ENCODE assay signal across 8 mouse cellular contexts in the genomic region with DNA sequence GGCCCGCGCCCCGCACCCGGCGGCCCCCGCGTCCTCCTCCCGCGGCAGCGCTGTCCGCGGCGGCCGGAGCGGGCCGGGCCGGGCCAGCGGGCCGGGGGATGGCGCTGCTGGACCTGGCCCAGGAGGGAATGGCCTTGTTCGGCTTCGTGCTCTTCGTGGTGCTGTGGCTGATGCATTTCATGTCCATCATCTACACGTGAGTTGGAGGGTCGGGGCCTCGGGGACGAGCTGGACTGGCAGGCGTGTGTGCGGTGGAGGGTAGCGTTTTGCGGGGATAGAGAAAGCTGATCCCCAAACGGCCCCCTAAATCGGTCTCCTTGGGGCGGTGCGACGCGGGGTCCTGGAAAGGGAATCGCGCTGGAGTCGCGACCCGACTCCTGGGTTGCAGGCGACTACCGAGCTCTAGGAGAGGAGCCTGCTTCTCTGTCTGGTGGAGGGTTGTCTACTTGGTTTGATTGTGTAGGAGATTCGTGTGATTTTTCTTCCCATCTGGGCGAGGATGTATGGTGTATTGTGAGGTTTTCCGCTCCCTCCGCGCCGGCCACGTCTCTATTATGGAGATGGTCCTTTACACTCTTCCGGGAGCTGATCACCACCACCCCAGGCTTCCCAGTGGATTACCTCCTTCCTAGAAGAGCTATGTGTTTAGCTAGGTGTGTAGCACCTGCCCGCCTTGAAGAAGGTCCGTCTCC. TPM values are rescaled to one million over a fixed set of nuclear protein-coding genes. Genes with fewer than 3 reads are reported as not detected.
DNase-seq lines count a peak whose midpoint lies in the region; ATAC-seq and TF ChIP-seq lines count a peak whose summit lies in the region.

No protein-coding gene starts in this region.

- no peaks in the 10 kb centered on the region for H3K36me3 ChIP-seq in forebrain, embryonic 13.5 days (ENCODE audit: poor library complexity, severe bottlenecking)
- 0 out of 2 replicates have a peak, but pooled peaks cover 4% of the 10 kb centered on the region for H3K36me3 ChIP-seq in intestine, embryonic 14.5 days (ENCODE audit: control insufficient read depth, insufficient read depth, low read length)
- H3K36me3 ChIP-seq in limb, embryonic 14.5 days (ENCODE audit: control insufficient read depth, insufficient read depth, low read length), result no peaks in the 10 kb centered on the region

- peak overlapping the region; percentile 91 for H3K27ac ChIP-seq in forebrain, embryonic 13.5 days
- H3K27ac ChIP-seq in intestine, embryonic 14.5 days (ENCODE audit: low read depth), result peak overlapping the region; percentile 92
- peak overlapping the region; percentile 92 for H3K27ac ChIP-seq in limb, embryonic 14.5 days (replicated peaks; ENCODE audit: low read depth, low read length)

- peak; percentile 14 to 68 for DNase-seq in heart, adult 18-20 months
- DNase-seq in heart, adult 8-10 months (ENCODE audit: low spot score), result no peak
- DNase-seq in intestine, embryonic 14.5 days (ENCODE audit: low spot score), result peak; percentile 80
- DNase-seq in limb, embryonic 14.5 days (ENCODE audit: low spot score), result no peak
- peak; percentile 54 for DNase-seq in thymus, postnatal 14 days

- peak overlapping the region; percentile 93 for H3K4me3 ChIP-seq in forebrain, embryonic 13.5 days
- peak overlapping the region; percentile 91 for H3K4me3 ChIP-seq in intestine, embryonic 14.5 days (ENCODE audit: low read depth, low read length)
- peak overlapping the region; percentile 92 for H3K4me3 ChIP-seq in limb, embryonic 14.5 days (replicated peaks; ENCODE audit: low read length)

- H3K9me3 ChIP-seq in forebrain, embryonic 13.5 days (replicated peaks), result no peaks in the 10 kb centered on the region
- no peaks in the 10 kb centered on the region for H3K9me3 ChIP-seq in intestine, embryonic 14.5 days (ENCODE audit: control insufficient read depth, low read length)
- H3K9me3 ChIP-seq in limb, embryonic 14.5 days (ENCODE audit: control insufficient read depth, low read length), result no peaks in the 10 kb centered on the region

- no peaks in the 10 kb centered on the region for H3K27me3 ChIP-seq in forebrain, embryonic 13.5 days
- no peaks in the 10 kb centered on the region for H3K27me3 ChIP-seq in intestine, embryonic 14.5 days (replicated peaks; ENCODE audit: control insufficient read depth, insufficient read depth, low read length)
- no peaks in the 10 kb centered on the region for H3K27me3 ChIP-seq in limb, embryonic 14.5 days (ENCODE audit: control insufficient read depth, insufficient read depth, low read length)

- H3K4me2 ChIP-seq in forebrain, embryonic 13.5 days, result peak overlapping the region; percentile 78
- H3K4me2 ChIP-seq in intestine, embryonic 14.5 days (ENCODE audit: low read length), result peak overlapping the region; percentile 66
- H3K4me2 ChIP-seq in limb, embryonic 14.5 days (replicated peaks; ENCODE audit: low read depth, low read length, severe bottlenecking), result peak overlapping the region; percentile 85

- no peak for TF ChIP-seq POLR2A in limb, embryonic 14.5 days (IDR thresholded peaks at IDR 0.05; ENCODE audit: borderline replicate concordance, extremely low read depth, insufficient read depth, insufficient read length)

- peaks cover 14% of the 10 kb centered on the region for H3K4me1 ChIP-seq in forebrain, embryonic 13.5 days
- H3K4me1 ChIP-seq in intestine, embryonic 14.5 days (replicated peaks; ENCODE audit: control insufficient read depth, insufficient read depth, low read length), result peaks cover 6% of the 10 kb centered on the region; the same call in 1 of the 2 replicates
- peaks cover 4% of the 10 kb centered on the region; the same call in 1 of the 2 replicates for H3K4me1 ChIP-seq in limb, embryonic 14.5 days (ENCODE audit: control insufficient read depth, insufficient read depth, low read length)

- peak overlapping the region; percentile 98 for H3K9ac ChIP-seq in forebrain, embryonic 13.5 days
- H3K9ac ChIP-seq in intestine, embryonic 14.5 days (ENCODE audit: low read length), result peak overlapping the region; percentile 94
- peak overlapping the region; percentile 96 for H3K9ac ChIP-seq in limb, embryonic 14.5 days (ENCODE audit: low read depth, low read length, severe bottlenecking)

- ATAC-seq in activated CD4-positive, CD25-positive, alpha-beta regulatory T cell, adult 4 months, result peak; percentile 17
- peak; percentile 72 for ATAC-seq in forebrain, embryonic 13.5 days
- ATAC-seq in intestine, embryonic 14.5 days (replicated peaks; ENCODE audit: low FRiP score, low TSS enrichment, low read depth), result peak; percentile 66
- peak; percentile 73; the same call in 1 of the 2 replicates for ATAC-seq in limb, embryonic 14.5 days (ENCODE audit: low FRiP score, low read depth)
- ATAC-seq in monocyte, adult 5-6 weeks (replicated peaks; ENCODE audit: insufficient number of reproducible peaks, low FRiP score, low TSS enrichment, poor library complexity, severe bottlenecking), result peak; percentile 21; the same call in 1 of the 2 replicates

- WGBS in forebrain, embryonic 13.5 days, result under 1% methylated on average over 49 of the region's 54 CpGs
- under 1% methylated on average over 40 of the region's 54 CpGs for WGBS in intestine, embryonic 14.5 days
- under 1% methylated on average over 34 of the region's 54 CpGs for WGBS in limb, embryonic 14.5 days

RNA-seq across cellular contexts. Expression of a gene that starts 0.6 kb away (rescaled TPM):
- total RNA-seq in heart, adult 18-20 months (2021), result 10 to 100 TPM; 11.7 to 14.6 TPM
- total RNA-seq in heart, adult 8-10 months (2022), result 10 to 100 TPM; 11.7 to 14.2 (median 13.5) TPM
- polyA plus RNA-seq in activated CD4-positive, CD25-positive, alpha-beta regulatory T cell, adult 4 months (2017; shearing (Covaris generic)), result 10 to 100 TPM; 17.5 to 19.7 TPM
- 17.1 and 18.1 TPM in 2 replicates for polyA plus RNA-seq in forebrain, embryonic 13.5 days (2015; fragmentation: Nextera tagmentation; extraction: Ambion mirVana)
- polyA plus RNA-seq in intestine, embryonic 14.5 days (2014; fragmentation: Nextera tagmentation; extraction: Ambion mirVana), result 14.1 TPM in 2 replicates
- polyA plus RNA-seq in limb, embryonic 14.5 days (2012; rRNA removed), result 34.0 and 43.7 TPM in 2 replicates
- 13.9 and 15.3 TPM in 2 replicates for polyA plus RNA-seq in limb, embryonic 14.5 days (2014; fragmentation: Nextera tagmentation; extraction: Ambion mirVana)
- 254 to 534 TPM (median 259 TPM) in 3 replicates for total RNA-seq in monocyte, adult 5-6 weeks (2017)

RNA-seq across cellular contexts. Expression of a gene that starts 50.9 kb away (rescaled TPM):
- total RNA-seq in heart, adult 18-20 months (2021), result not detected
- total RNA-seq in heart, adult 8-10 months (2022), result not detected
- not detected for polyA plus RNA-seq in activated CD4-positive, CD25-positive, alpha-beta regulatory T cell, adult 4 months (2017; shearing (Covaris generic))
- polyA plus RNA-seq in forebrain, embryonic 13.5 days (2015; fragmentation: Nextera tagmentation; extraction: Ambion mirVana), result not detected in 2 replicates
- polyA plus RNA-seq in intestine, embryonic 14.5 days (2014; fragmentation: Nextera tagmentation; extraction: Ambion mirVana), result not detected in 2 replicates
- not detected in 2 replicates for polyA plus RNA-seq in limb, embryonic 14.5 days (2012; rRNA removed)
- polyA plus RNA-seq in limb, embryonic 14.5 days (2014; fragmentation: Nextera tagmentation; extraction: Ambion mirVana), result not detected in 2 replicates
- total RNA-seq in monocyte, adult 5-6 weeks (2017), result 0.43 TPM in 1 of 3 replicates, not detected in the others

Comparison
In these comparisons a context has a peak if more than half of its experiments do, and no peak if none do; other contexts are left out.
1. DNase-seq: peak in heart, adult 18-20 months (2 of 2), intestine, embryonic 14.5 days (single experiment) and thymus, postnatal 14 days (single experiment); none in heart, adult 8-10 months (single experiment) and limb, embryonic 14.5 days (single experiment).
2. ATAC-seq: peak in every context shown above with its lines; median percentile 73 in limb, embryonic 14.5 days; 72 in forebrain, embryonic 13.5 days; 66 in intestine, embryonic 14.5 days; 21 in monocyte, adult 5-6 weeks; 17 in activated CD4-positive, CD25-positive, alpha-beta regulatory T cell, adult 4 months.
3. Peak in every context shown above with its lines, with median percentiles within 50 percentile points of each other: H3K27ac ChIP-seq, H3K4me2 ChIP-seq, H3K4me3 ChIP-seq and H3K9ac ChIP-seq.